Mouse (Mus musculus): ENCODE data around the gene Rasgef1b. TPM values are rescaled to one million over a fixed set of nuclear protein-coding genes. Genes with fewer than 3 reads are reported as not detected.

The Rasgef1b gene
- polyA plus RNA-seq, 1 experiment from 2014 or later: 9.0 TPM

DNA sequence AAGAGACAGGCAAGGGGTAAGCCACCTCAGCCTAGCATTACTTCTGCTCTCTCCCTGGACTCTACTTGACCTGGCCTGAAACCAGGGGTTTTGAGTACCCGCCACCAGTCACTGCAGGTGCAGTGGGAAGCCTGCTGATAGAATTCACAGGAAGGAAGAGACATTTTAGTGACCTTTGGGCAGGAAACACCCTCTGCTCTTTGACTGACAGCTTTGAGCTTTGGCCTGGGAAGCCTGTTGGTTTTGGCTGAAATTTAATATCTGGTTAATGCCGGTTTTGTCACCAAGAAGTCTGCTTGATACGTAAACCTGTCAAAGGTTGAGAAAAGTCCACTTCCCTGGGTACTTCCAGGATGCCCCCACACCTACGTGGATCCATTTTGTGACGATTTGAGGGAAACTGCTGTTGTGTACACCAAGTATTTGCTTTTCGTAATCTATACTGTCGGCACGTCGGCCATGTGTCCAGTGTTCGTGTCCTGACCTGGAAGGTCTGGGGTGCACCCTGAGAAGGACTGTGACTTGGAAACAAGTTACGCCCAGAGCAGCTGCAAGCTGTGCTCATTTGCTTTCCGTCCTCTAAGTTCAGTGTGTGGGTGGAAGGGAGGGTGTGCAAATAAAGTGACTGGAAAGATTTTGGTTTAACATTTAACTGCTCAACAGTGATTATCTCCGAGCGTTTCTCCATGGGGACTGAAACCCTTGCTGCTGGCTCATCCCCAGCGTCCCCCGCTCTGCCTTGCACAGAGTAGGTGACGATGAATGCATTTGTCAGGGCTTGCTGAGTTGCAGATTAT lies 341.5 kb downstream of the Rasgef1b start:
- H3K4me3 ChIP-seq: no peak overlapping the region
- peaks cover 78% of the 10 kb centered on the region for H3K4me1 ChIP-seq
- no peaks in the 10 kb centered on the region for H3K9me3 ChIP-seq (replicated peaks)
- no peaks in the 10 kb centered on the region for H3K36me3 ChIP-seq
- WGBS: 79% methylated on average over 17 of the region's 17 CpGs
- H3K27me3 ChIP-seq (ENCODE audit: low read depth, poor library complexity, severe bottlenecking): peaks cover 100% of the 10 kb centered on the region
- DNase-seq (ENCODE audit: low spot score): no peak
- no peak overlapping the region for H3K27ac ChIP-seq (replicated peaks)

DNA sequence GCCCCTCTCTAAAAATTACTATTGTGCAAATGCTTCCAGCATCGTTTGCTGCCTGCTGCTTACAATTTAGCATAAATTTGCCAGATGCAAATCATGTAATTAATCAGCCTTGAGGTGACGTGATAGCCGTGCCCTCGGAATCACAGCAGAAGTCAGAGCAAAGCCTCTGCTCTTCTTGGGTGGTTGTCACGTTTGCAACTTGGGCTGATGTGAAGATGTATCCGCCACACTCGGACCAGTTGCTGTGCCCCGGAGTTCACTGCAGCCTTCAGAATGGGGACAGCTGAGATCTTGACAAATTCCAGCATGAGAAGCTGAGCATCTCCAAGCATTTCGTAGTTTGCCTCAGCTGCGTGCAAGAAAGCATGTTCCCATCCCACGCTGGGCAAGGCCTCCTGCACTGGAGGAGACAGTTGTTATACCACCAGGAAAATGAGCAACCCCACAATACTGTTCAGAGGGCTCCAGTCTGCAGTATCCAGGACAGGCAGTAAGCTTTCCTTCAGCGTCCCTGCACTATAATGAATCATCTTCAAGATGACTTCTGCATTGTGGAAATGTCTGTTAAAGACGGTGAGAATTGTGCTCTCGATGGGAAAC lies 342.5 kb downstream of the Rasgef1b start:
- Histone ChIP-seq H3K27ac (replicated peaks) (no peak overlapping the region), H3K27me3 (ENCODE audit: low read depth, poor library complexity, severe bottlenecking) (peaks cover 98% of the 10 kb centered on the region), H3K9me3 (replicated peaks) (no peaks in the 10 kb centered on the region), H3K4me3 (no peak overlapping the region), H3K4me1 (peaks cover 70% of the 10 kb centered on the region), H3K36me3 (no peaks in the 10 kb centered on the region)
- DNase-seq (ENCODE audit: low spot score): no peak
- 46% methylated on average over 14 of the region's 14 CpGs for WGBS

DNA sequence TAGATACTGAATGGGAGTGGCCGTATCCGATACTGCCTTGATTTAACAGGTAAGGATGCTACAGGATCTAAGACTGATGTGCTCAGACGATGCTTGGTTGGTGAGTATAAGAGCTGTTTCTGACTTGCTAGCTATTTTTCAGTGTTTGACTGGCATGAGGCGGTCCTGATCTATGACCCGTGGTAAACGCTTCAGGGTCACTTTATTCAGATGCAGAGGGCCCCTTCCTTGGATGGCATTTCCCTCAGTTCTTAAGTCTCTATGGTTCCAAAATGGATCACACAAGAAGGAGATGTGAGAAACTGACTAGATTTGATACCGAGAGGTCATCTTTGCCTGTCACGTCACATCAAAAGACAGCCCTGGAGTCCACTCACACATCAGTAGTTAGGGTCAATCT lies 343.1 kb downstream of the Rasgef1b start:
- 34% methylated on average over 8 of the region's 8 CpGs for WGBS

DNA sequence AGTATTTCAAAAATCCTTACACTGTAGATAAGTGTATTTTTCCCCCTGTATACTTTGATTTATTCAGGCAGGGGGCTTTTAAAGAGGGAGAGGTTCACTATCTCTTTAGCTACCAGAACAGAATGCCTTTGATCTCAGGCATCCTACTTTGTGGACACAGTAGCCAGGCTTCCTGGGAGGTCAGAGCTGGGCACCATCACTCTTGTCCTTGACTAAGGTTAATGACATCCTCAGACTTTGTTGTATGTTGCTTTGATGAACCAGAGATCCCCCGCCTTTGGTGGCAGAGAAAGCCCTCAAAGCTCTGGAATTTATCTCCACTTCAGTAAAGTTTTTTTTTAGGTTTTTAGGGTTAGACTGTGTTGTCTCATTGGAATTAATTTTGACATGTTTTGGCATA lies 343.8 kb downstream of the Rasgef1b start:
- H3K36me3 ChIP-seq: no peaks in the 10 kb centered on the region
- peaks cover 96% of the 10 kb centered on the region for H3K27me3 ChIP-seq (ENCODE audit: low read depth, poor library complexity, severe bottlenecking)
- H3K4me1 ChIP-seq: peaks cover 60% of the 10 kb centered on the region
- no peak overlapping the region for H3K27ac ChIP-seq (replicated peaks)
- WGBS: 14% methylated on average over 1 of the region's 1 CpGs
- no peak for DNase-seq (ENCODE audit: low spot score)
- H3K4me3 ChIP-seq: no peak overlapping the region
- no peaks in the 10 kb centered on the region for H3K9me3 ChIP-seq (replicated peaks)

More for the DNA sequence above, 343.1 kb downstream of the Rasgef1b start:
- Histone ChIP-seq H3K27ac (replicated peaks) (no peak overlapping the region), H3K4me3 (no peak overlapping the region), H3K4me1 (peaks cover 64% of the 10 kb centered on the region), H3K9me3 (replicated peaks) (no peaks in the 10 kb centered on the region), H3K36me3 (no peaks in the 10 kb centered on the region), H3K27me3 (ENCODE audit: low read depth, poor library complexity, severe bottlenecking) (peaks cover 96% of the 10 kb centered on the region)
- no peak for DNase-seq (ENCODE audit: low spot score)

DNA sequence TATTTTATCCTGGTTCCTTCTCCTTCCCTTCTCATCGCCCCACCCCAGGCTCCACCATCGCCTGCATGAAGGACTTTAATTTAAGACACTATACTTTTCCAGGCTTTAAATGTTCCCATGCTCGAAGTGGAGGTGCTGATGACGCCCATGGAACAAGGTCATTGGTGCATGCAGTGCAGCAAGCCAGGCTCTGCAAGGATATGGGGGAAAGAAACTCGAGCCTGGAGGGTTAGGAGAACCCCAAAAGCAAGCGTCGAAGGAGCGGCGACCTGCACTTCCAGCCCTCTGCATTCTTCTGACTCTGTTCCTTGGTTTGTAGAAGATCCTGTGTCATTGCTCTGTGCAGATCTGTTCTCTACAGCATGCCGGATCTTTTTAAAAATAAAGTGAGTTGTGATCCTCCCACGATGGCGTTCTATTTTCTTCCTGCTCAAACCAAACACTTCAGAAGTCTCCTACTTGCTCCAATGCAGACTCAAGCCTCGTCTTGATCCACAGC lies 345.0 kb downstream of the Rasgef1b start:
- Histone ChIP-seq H3K27ac (replicated peaks) (no peak overlapping the region), H3K36me3 (no peaks in the 10 kb centered on the region), H3K4me3 (no peak overlapping the region), H3K27me3 (ENCODE audit: low read depth, poor library complexity, severe bottlenecking) (peaks cover 96% of the 10 kb centered on the region), H3K9me3 (replicated peaks) (no peaks in the 10 kb centered on the region), H3K4me1 (peaks cover 73% of the 10 kb centered on the region)
- no peak for DNase-seq (ENCODE audit: low spot score)
- 78% methylated on average over 13 of the region's 13 CpGs for WGBS

DNA sequence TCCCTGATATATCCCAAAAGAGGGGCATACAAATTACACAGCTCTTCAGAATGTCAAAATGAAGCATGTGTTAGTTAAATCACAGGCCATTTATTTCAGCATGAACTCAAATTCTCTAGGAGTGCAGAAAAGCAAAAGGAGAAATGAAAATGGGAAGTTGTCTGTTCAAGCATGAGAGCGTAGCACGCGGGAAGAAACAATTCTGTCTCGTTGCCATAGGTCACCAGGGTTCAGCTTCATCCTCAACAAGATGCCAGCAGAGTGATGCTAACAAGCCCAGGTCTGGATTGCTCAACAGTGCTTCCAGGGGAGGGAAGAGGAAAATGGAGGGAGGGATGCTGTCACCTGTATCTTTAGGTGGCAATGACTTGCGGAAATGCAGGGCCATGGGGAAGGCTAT lies 346.1 kb downstream of the Rasgef1b start:
- Histone ChIP-seq H3K36me3 (no peaks in the 10 kb centered on the region), H3K27ac (replicated peaks) (no peak overlapping the region), H3K9me3 (replicated peaks) (no peaks in the 10 kb centered on the region), H3K4me1 (peaks cover 69% of the 10 kb centered on the region), H3K4me3 (no peak overlapping the region), H3K27me3 (ENCODE audit: low read depth, poor library complexity, severe bottlenecking) (peaks cover 96% of the 10 kb centered on the region)
- DNase-seq (ENCODE audit: low spot score): no peak
- WGBS: 83% methylated on average over 5 of the region's 5 CpGs

DNA sequence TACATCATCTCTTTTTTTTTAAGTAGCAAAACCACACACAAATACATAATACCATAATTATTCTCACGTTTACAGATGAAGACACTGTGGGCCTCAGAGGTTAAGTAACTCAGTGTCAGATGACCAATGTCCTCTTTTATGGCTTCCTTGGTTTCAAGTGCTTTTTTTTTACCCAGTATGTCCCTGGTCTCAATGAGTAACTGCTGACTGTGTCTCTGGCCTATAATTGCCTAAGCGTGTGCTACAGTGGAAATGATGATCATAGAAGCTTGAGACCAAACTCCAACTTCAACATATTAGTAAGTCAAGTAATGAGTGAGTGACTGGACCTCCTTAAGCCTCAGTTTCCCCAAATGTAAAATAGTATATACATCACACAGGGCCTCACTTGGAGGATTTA lies 347.2 kb downstream of the Rasgef1b start:
- Histone ChIP-seq H3K27me3 (ENCODE audit: low read depth, poor library complexity, severe bottlenecking) (peaks cover 96% of the 10 kb centered on the region), H3K36me3 (no peaks in the 10 kb centered on the region), H3K4me3 (no peak overlapping the region), H3K27ac (replicated peaks) (no peak overlapping the region), H3K4me1 (peaks cover 57% of the 10 kb centered on the region), H3K9me3 (replicated peaks) (no peaks in the 10 kb centered on the region)
- no peak for DNase-seq (ENCODE audit: low spot score)
- WGBS: 94% methylated on average over 2 of the region's 2 CpGs

DNA sequence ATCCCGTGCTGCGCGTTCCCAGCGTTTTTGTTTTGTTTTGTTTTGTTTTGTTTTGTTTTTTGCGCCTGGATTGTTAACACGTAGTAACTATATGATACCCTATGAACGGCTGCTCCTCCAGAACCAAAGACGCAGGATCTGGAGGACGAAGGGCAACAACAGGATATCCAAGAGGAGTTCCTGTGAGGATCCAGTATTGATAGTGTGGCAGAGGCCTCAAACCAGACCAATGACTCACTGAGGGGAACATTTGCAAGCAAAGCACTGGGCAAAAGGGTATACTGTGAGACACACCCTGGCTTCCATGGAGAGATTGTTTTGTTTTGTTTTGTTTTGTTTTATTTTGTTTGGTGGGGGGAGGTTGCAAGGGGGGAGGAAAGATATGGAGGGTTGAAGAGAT lies 348.0 kb downstream of the Rasgef1b start:
- Histone ChIP-seq H3K9me3 (replicated peaks) (no peaks in the 10 kb centered on the region), H3K4me1 (peaks cover 50% of the 10 kb centered on the region), H3K27me3 (ENCODE audit: low read depth, poor library complexity, severe bottlenecking) (peaks cover 96% of the 10 kb centered on the region), H3K27ac (replicated peaks) (no peak overlapping the region), H3K36me3 (no peaks in the 10 kb centered on the region), H3K4me3 (no peak overlapping the region)
- DNase-seq (ENCODE audit: low spot score): no peak
- WGBS: 88% methylated on average over 9 of the region's 9 CpGs

DNA sequence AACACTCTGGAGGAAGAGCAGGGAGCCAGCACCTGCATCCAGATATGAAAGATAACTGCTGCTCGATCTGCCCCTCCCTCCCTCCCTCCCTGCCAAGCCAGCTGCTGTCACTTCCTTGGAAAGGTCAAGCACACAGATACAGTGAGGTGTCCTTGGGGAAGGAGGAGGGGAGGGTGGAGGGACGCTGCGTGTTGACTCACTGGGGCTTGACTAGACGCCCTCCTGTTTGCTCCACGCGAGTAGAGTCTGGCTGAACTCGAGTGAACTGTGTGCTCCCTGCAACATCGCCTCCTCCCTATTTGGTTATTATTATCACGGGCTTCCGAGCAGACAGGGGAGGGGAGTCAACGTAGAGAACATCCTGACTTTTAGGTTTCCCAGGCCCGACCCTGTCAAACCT lies 348.7 kb downstream of the Rasgef1b start:
- no peak overlapping the region for H3K27ac ChIP-seq (replicated peaks)
- no peak overlapping the region for H3K4me3 ChIP-seq
- WGBS: 69% methylated on average over 12 of the region's 12 CpGs
- DNase-seq (ENCODE audit: low spot score): no peak
- H3K4me1 ChIP-seq: peaks cover 42% of the 10 kb centered on the region
- H3K9me3 ChIP-seq (replicated peaks): no peaks in the 10 kb centered on the region
- no peaks in the 10 kb centered on the region for H3K36me3 ChIP-seq
- H3K27me3 ChIP-seq (ENCODE audit: low read depth, poor library complexity, severe bottlenecking): peaks cover 96% of the 10 kb centered on the region

DNA sequence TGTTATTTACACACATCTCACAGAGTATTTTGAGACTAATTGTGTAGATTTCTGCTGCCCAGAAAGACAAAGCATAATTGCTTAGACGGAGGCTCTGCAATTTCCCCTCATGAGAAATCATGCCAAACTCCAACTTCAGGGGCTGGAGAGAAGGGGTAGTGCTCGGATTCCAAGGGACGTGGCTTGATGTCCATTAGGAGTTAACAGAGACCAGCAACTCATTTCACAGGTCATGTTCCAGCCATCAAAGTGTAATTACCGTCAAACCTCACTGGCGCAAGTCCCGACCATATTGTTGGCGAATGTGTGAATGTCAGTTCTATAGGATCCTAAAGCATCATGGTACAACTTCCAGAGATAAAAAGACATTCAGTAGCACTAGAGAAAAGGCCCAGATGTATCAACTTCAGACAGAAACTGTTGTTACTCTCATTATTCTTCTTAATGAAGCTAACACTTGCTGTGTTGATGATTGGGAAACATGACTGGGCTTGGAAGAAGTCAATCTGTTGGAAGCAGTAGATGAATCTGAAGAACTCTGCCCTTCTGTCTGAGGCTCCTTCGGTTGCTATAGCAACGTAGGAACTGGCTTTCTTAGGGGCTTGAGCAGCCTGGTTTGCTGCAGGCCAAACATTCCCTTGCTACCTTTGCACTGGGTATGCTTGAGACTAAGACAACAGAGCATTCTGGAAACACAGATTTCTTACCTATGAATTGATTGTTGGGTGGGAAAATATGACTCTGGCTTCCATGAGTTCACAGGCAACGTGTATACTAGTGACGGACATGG lies 350.2 kb downstream of the Rasgef1b start:
- Histone ChIP-seq H3K9me3 (replicated peaks) (no peaks in the 10 kb centered on the region), H3K4me1 (peaks cover 27% of the 10 kb centered on the region), H3K36me3 (no peaks in the 10 kb centered on the region), H3K4me3 (no peak overlapping the region), H3K27me3 (ENCODE audit: low read depth, poor library complexity, severe bottlenecking) (peaks cover 87% of the 10 kb centered on the region), H3K27ac (replicated peaks) (no peak overlapping the region)
- no peak for DNase-seq (ENCODE audit: low spot score)
- WGBS: 79% methylated on average over 11 of the region's 11 CpGs

DNA sequence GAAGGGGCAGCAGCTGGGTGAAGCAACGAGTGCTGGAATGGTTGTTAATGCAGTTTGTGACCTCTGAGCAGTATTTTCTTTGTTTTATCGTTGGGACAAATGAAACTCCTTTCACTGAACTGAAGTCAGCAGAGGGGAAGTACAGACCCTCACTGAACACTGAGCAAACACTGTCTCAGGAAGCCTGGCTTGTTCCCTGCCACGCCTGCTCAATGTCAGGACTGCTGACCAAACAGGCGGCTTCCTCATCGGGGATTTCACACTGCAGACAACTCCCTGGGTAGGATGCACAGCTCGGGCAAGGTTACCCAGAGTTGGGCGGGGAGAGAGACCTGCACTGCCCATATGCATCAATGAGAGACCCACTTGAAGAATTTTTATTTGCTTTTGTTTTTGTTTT lies 353.1 kb downstream of the Rasgef1b start:
- Histone ChIP-seq H3K27me3 (ENCODE audit: low read depth, poor library complexity, severe bottlenecking) (peaks cover 68% of the 10 kb centered on the region), H3K9me3 (replicated peaks) (no peaks in the 10 kb centered on the region), H3K4me1 (peaks cover 22% of the 10 kb centered on the region), H3K27ac (replicated peaks) (no peak overlapping the region), H3K4me3 (no peak overlapping the region), H3K36me3 (no peaks in the 10 kb centered on the region)
- no peak for DNase-seq (ENCODE audit: low spot score)
- 87% methylated on average over 7 of the region's 7 CpGs for WGBS

DNA sequence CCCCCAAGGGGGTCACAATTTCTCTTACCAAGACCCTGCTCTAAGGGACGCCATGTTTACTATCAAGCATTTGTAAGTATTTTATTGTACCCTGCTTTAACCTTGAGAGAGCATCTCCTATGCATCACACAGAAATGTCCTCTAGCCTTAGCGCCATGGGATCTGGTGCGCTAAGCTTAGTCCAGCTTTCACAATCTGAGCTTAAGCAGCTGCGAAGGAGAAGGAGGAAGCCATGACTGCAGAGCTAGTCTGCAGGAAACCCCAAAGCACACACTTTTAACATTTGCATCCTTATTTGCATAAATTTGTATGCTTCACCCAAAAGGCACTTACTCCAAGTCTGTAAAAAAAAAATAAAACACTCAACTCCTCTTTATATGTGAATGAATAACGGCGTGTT lies 354.4 kb downstream of the Rasgef1b start:
- peaks cover 55% of the 10 kb centered on the region for H3K27me3 ChIP-seq (ENCODE audit: low read depth, poor library complexity, severe bottlenecking)
- no peak overlapping the region for H3K4me3 ChIP-seq
- no peaks in the 10 kb centered on the region for H3K36me3 ChIP-seq
- peaks cover 13% of the 10 kb centered on the region for H3K4me1 ChIP-seq
- no peak overlapping the region for H3K27ac ChIP-seq (replicated peaks)
- H3K9me3 ChIP-seq (replicated peaks): no peaks in the 10 kb centered on the region
- 94% methylated on average over 6 of the region's 6 CpGs for WGBS
- DNase-seq (ENCODE audit: low spot score): no peak
